Mouse (Mus musculus) T-cell, adult 2 months (primary cell): ENCODE measurements around the gene G3bp2.

ENCODE experiments used
- DNase-seq: peaks from one replicate; pipeline ENCODE4 v3.0.0; 2022; ENCODE audit warnings: low spot score

The G3bp2 gene

GRCm38 (mm10) chr5:92011756-92012155 lies 71.8 kb downstream of the G3bp2 start:
- DNase-seq = no peak

- no peak for DNase-seq
These were observed 73.7 kb downstream of the G3bp2 start for GRCm38 (mm10) chr5:92009827-92010226.

GRCm38 (mm10) chr5:92003011-92003410 lies 80.5 kb downstream of the G3bp2 start:
- DNase-seq = peak; percentile 32
